Mouse (Mus musculus) small intestine, adult 2 months (tissue): ENCODE data around the gene Apc2. TPM values are rescaled to one million over a fixed set of nuclear protein-coding genes. Genes with fewer than 3 reads are reported as not detected.

Source experiments
- H3K27ac ChIP-seq: fragments of 200-500 bp; 2 replicates; pipeline ENCODE4 v1.5.1; 2012; ENCODE audit warnings: low read depth, low read length, control low read depth, inconsistent platforms; ENCODE audit not compliant: insufficient read depth
- H3K27me3 ChIP-seq: fragments of 200-500 bp; 2 replicates; pipeline ENCODE4 v1.6.1; 2012; ENCODE audit warnings: mild to moderate bottlenecking, moderate library complexity, low read length, inconsistent platforms; ENCODE audit not compliant: control insufficient read depth, insufficient read depth
- H3K36me3 ChIP-seq: fragments of 200-500 bp; 2 replicates; pipeline ENCODE4 v1.6.1; 2012; ENCODE audit warnings: mild to moderate bottlenecking, low read length, control low read depth, inconsistent platforms; ENCODE audit not compliant: control insufficient read depth, insufficient read depth
- H3K4me1 ChIP-seq: fragments of 200-500 bp; 2 replicates; pipeline ENCODE4 v1.6.1; 2012; ENCODE audit warnings: low read length, inconsistent platforms, mixed read lengths; ENCODE audit not compliant: control insufficient read depth, insufficient read depth, insufficient read length
- H3K4me3 ChIP-seq: fragments of 200-500 bp; 2 replicates; pipeline ENCODE4 v1.5.1; 2012; ENCODE audit warnings: low read depth, mild to moderate bottlenecking, control low read depth, inconsistent platforms, low read length, moderate library complexity
- CTCF ChIP-seq: fragments of 200-500 bp; IDR thresholded peaks from 2 replicates; pipeline ENCODE4 v1.5.1; 2012; ENCODE audit warnings: low read depth, mild to moderate bottlenecking, control low read depth, inconsistent platforms, low read length, moderate library complexity, mixed read lengths; ENCODE audit not compliant: insufficient replicate concordance, insufficient read length; ENCODE audit errors: extremely low read depth
- POLR2A ChIP-seq: fragments of 200-500 bp; IDR thresholded peaks from 2 replicates; pipeline ENCODE4 v1.6.1; 2012; ENCODE audit warnings: low read depth, mild to moderate bottlenecking, control low read depth, inconsistent platforms, low read length, moderate library complexity
- WGBS: fragments of 180-500 bp; shearing (Covaris S2); methylation state at CpG from one replicate; pipeline ENCODE4 v1.1.7; 2018; 5-methylcytosine and 5-hydroxymethylcytosine counted together
- polyA plus RNA-seq: library from polyadenylated mRNA; depleted of rRNA; stranded (reverse); fragments of >200 nt; gene quantifications from 2 replicates; pipeline ENCODE4 v1.2.3, GENCODE M21; 2012

Gene Apc2
- polyA plus RNA-seq, 1 experiment, result 0.65 TPM

DNA sequence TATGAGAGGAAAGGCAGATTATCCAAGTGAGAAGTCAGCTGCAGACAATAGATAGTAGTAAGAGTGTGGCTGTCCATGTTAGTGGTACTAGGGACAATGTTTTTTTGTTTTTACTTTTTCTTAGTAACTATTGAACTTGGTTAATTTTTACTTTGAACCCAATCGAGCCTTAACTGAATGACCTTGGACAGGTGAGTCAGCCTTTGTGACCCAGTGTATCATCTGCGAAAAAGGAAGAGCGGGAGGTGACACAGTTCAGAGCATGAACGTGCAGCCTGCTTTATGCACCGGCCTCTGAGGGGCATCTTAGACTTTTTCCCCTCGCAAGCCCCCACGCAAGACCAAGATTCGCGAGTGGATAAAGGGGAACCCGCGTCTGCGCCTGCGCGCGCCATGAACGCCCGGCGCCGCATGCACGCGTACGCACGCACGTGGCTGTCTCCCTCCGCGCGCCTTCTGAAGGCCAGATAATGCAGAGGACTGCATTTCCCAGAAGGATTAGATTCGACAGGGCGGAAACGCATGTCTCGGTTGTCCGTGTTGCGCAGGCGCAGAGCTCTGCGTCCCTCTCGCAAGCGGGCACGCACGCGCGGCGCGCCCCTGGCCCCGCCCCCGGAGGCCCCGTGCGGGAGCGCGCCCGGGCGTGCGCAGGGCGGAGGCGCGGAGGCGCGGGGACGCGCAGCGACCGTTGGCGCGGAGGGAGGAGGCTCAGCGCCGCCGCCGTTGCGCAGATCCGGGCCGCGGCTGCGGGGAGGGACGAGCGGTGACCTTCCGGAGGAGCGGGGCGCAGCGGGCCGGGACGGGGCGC lies 31.2 kb upstream of the Apc2 start:
- WGBS, result under 1% methylated on average over 81 of the region's 81 CpGs
- Histone ChIP-seq H3K27me3 (no peaks in the 10 kb centered on the region), H3K4me1 (peaks cover 32% of the 10 kb centered on the region), H3K27ac (peak overlapping the region; percentile 75), H3K4me3 (peak overlapping the region; percentile 93), H3K36me3 (peaks cover 5% of the 10 kb centered on the region; the same call in 1 of the 2 replicates)
- TF ChIP-seq CTCF (no peak), POLR2A (peak; percentile 63; the same call in 1 of the 2 replicates)

DNA sequence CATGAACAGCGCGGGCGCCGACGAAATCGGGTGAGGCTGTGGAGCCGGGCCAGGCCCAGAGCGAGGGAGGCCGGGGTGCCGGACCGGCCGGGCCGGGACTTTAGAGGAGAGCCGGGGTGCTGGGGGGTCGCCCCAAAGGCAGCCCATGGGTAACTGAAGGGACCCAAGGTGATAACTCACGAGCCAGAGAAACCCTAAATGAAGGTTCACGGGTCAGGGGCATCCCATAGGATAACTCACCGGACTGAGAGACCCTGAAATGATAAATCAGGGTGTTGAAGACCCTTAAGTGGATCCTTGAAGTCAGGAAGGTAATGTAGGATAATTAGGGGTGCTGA lies 30.7 kb upstream of the Apc2 start:
- under 1% methylated on average over 18 of the region's 18 CpGs for WGBS
- H3K4me3 ChIP-seq, result peak overlapping the region; percentile 93

DNA sequence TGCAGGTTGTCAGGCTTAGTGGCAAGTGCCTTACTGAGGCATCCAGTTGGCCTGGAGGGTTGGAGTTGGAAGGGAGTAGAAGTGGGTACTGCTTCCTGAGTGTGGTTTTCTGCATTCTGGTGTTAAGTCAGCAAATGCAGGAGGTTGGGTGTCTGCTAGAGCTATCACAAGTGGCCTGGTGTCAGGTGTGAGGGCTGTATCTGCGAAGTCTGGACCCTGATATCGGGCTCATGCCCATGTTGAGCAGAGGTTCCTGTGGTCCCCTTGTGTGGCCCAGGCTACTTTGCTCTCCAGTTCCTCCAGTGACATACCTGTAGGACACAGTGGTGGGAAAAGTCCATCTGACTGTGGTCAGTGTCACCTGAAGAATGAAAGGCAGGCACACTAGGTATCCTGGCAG lies 25.7 kb upstream of the Apc2 start:
- TF ChIP-seq POLR2A (no peak), CTCF (no peak)
- 54% methylated on average over 2 of the region's 2 CpGs for WGBS
- no peak overlapping the region for H3K4me3 ChIP-seq
- no peaks in the 10 kb centered on the region for H3K27me3 ChIP-seq
- peaks cover 18% of the 10 kb centered on the region for H3K36me3 ChIP-seq
- peaks cover 46% of the 10 kb centered on the region for H3K4me1 ChIP-seq
- H3K27ac ChIP-seq, result peak overlapping the region; percentile 88

More for the DNA sequence above, 30.7 kb upstream of the Apc2 start:
- Histone ChIP-seq H3K36me3 (peaks cover 5% of the 10 kb centered on the region; the same call in 1 of the 2 replicates), H3K27ac (peak overlapping the region; percentile 75), H3K27me3 (no peaks in the 10 kb centered on the region), H3K4me1 (peaks cover 30% of the 10 kb centered on the region; the same call in 1 of the 2 replicates)
- TF ChIP-seq POLR2A (no peak), CTCF (no peak)

DNA sequence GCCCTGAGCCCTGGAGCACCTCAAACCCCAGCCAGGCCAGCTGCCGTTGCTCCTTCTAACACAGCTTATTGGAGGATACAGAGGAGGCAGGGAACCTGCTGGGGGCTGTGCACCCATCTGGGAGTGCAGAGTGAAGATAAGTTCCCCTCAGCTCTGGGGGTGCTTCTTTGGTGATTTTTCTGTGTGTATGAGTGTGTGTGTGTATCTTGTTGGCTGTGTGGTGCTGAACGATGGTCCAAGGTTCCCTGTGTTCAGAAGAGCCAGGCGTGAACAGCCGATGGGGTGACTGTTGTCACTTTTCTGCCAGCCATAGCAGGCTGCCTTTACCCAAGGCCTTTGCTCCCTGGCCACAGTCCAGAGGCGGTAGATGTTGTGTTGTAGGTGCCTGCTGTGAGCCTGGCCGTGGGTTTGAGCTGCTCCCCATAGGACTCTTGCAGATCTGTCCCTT lies 25.0 kb upstream of the Apc2 start:
- peaks cover 20% of the 10 kb centered on the region for H3K36me3 ChIP-seq
- peaks cover 45% of the 10 kb centered on the region for H3K4me1 ChIP-seq
- H3K4me3 ChIP-seq, result no peak overlapping the region
- H3K27ac ChIP-seq, result peak overlapping the region; percentile 88
- WGBS, result 12% methylated on average over 6 of the region's 6 CpGs
- TF ChIP-seq POLR2A (no peak), CTCF (no peak)
- no peaks in the 10 kb centered on the region for H3K27me3 ChIP-seq

DNA sequence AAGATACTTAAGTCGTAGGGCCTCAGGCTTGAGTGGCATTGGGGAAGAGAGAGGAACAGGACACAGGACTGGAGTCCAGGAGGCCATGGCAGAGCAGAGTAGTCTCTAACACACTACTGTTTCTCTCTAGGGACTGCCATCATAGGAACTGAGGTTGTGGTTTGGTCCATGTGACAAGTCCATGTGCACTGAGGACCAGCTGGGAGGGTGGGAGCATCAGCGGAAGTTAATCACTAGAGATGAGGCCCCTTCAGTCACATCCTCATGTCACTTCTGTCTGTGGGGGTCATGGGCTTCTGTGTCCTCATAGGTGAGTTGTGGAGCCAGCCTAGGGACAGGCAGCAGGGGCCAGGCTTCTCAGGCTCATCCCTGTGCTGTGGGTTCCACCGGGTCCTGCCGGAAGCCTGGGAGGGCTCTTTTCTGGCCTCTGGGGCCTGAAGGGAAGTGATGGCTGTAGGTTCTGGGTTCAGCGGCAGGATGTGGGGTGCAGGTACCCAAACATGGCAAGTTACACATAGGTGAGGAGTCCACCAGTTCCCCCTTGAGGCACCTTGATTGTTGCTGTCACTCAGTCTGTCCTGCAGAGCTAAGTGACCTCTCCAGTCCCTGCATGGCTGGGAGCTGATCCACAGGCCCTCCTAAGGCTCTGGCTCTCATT lies 24.5 kb upstream of the Apc2 start:
- no peak for TF ChIP-seq POLR2A
- TF ChIP-seq CTCF, result no peak
- H3K4me3 ChIP-seq, result no peak overlapping the region
- peaks cover 24% of the 10 kb centered on the region for H3K36me3 ChIP-seq
- peaks cover 46% of the 10 kb centered on the region for H3K4me1 ChIP-seq
- WGBS, result 47% methylated on average over 5 of the region's 5 CpGs
- H3K27me3 ChIP-seq, result no peaks in the 10 kb centered on the region
- peak overlapping the region; percentile 85 for H3K27ac ChIP-seq

DNA sequence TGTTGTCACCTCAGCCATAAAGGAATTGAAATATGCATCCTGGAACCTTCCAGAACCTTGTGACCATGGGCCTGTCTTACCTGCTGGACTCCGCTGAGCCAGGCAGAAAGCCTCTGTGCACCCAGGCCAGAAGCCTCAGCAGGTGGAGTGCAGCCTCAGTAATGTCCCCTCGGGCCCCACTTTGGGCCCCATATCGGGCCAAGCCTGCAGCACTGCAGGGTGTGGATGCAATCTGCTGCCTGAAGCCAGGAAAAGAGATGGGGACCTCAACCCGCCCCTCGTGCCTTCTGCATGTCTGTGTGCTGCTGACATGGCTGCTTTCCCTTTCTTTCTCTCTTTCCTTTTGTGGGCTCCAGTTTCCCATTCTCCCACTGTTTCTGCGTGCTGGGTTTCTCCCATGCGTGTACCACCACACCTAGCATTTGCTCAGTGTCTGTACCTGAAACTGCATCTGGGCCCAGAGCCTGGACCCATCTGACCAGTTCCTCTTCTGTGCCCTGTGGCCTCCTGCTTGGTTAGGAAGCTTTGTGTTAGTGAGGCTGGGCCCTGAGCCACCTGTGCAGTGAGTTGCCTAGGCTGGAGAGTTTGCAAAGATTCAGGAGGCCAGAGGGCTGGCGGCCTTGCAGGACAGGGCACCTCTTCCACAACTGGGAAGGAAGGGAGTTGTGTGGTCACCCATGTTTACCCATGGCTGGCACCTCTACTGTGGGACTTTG lies 23.7 kb upstream of the Apc2 start:
- no peak overlapping the region for H3K27ac ChIP-seq
- TF ChIP-seq POLR2A (peak; percentile 29; the same call in 1 of the 2 replicates), CTCF (no peak)
- peaks cover 28% of the 10 kb centered on the region for H3K36me3 ChIP-seq
- no peaks in the 10 kb centered on the region for H3K27me3 ChIP-seq
- no peak overlapping the region for H3K4me3 ChIP-seq
- WGBS, result 66% methylated on average over 8 of the region's 8 CpGs
- peaks cover 44% of the 10 kb centered on the region for H3K4me1 ChIP-seq

DNA sequence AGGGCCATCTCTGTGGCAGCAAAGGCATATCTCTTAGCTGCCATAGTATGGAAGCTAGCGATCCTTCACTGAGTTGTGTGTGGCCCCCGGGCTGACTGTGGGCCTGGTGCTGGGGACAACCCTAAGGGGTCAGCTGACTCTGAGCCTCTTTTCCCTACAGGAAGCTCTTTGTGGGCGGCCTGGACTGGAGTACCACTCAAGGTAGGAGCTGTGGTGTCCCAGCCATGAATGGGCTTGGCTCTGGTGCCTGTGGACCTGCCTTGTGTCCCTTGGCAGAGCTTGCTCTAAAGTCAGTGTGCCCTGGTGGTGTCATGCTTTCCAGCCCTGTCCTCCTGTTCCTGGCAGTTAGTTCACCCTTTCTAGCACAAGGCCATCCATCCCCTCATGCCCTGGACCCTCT lies 21.9 kb upstream of the Apc2 start:
- WGBS, result 69% methylated on average over 3 of the region's 3 CpGs
- peaks cover 32% of the 10 kb centered on the region for H3K4me1 ChIP-seq
- no peaks in the 10 kb centered on the region for H3K27me3 ChIP-seq
- no peak overlapping the region for H3K27ac ChIP-seq
- H3K36me3 ChIP-seq, result peaks cover 42% of the 10 kb centered on the region
- no peak for TF ChIP-seq CTCF
- no peak for TF ChIP-seq POLR2A
- H3K4me3 ChIP-seq, result no peak overlapping the region
